Mouse (Mus musculus) liver, postnatal 0 days (tissue): Measurements from ENCODE around the gene Nptxr. TPM values are rescaled to one million over a fixed set of nuclear protein-coding genes. Genes with fewer than 3 reads are reported as not detected.
"Not testable (repeated sequence)": the region's sequence is repeated elsewhere in the genome, so short reads cannot be mapped to it uniquely, and the experiment has no call there.

Source experiments
- ATAC-seq: fragments of 200-750 bp; cut with Nextera tagmentation; 2 replicates; pipeline ENCODE4 v1.8.0; 2017; ENCODE audit warnings: mild to moderate bottlenecking, moderate library complexity
- DNase-seq: peaks from one replicate; pipeline ENCODE4 v3.0.0-alpha.2; 2016
- H3K27ac ChIP-seq: fragments of 300-500 bp; sonication (generic); 2 replicates; pipeline ENCODE4 v1.5.1; 2014; ENCODE audit warnings: antibody characterized with exemption, moderate library complexity, mild to moderate bottlenecking, low read depth
- H3K27me3 ChIP-seq: fragments of 300-500 bp; sonication (generic); 2 replicates; pipeline ENCODE4 v1.6.1; 2014; ENCODE audit warnings: low read length, control low read depth, mixed read lengths; ENCODE audit not compliant: insufficient read depth
- H3K36me3 ChIP-seq: fragments of 300-500 bp; sonication (generic); replicated peaks from 2 replicates; pipeline ENCODE4 v1.6.1; 2014; ENCODE audit warnings: mild to moderate bottlenecking, control low read depth, low read length, moderate library complexity, mixed read lengths; ENCODE audit not compliant: insufficient read depth
- H3K4me1 ChIP-seq: fragments of 300-500 bp; sonication (generic); 2 replicates; pipeline ENCODE4 v1.6.1; 2014; ENCODE audit warnings: antibody characterized with exemption, mild to moderate bottlenecking, control low read depth; ENCODE audit not compliant: insufficient read depth
- H3K4me2 ChIP-seq: fragments of 300-500 bp; sonication (generic); 2 replicates; pipeline ENCODE4 v1.6.1; 2014; ENCODE audit warnings: low read depth, mild to moderate bottlenecking, low read length, moderate library complexity, mixed read lengths
- H3K4me3 ChIP-seq: fragments of 300-500 bp; sonication (generic); 2 replicates; pipeline ENCODE4 v1.5.1; 2014; ENCODE audit warnings: low read depth, low read length
- H3K9ac ChIP-seq: fragments of 300-500 bp; sonication (generic); replicated peaks from 2 replicates; pipeline ENCODE4 v1.6.1; 2014; ENCODE audit warnings: mild to moderate bottlenecking, moderate library complexity
- H3K9me3 ChIP-seq: fragments of 300-500 bp; sonication (generic); 2 replicates; pipeline ENCODE4 v1.6.1; 2016; ENCODE audit warnings: mild to moderate bottlenecking, control low read depth, low read length, mixed read lengths
- CTCF ChIP-seq: sonication (generic); IDR thresholded peaks from 2 replicates; pipeline ENCODE4 v1.5.1; 2016; ENCODE audit warnings: antibody characterized with exemption, low read depth
- EP300 ChIP-seq: IDR thresholded peaks from 2 replicates; pipeline ENCODE4 v1.6.1; 2016; ENCODE audit warnings: antibody characterized with exemption, low read depth, mild to moderate bottlenecking
- WGBS: fragments of 180-500 bp; shearing (Covaris S2); extraction: QIAGEN DNeasy Blood & Tissue Kit; methylation state at CpG from one replicate; pipeline ENCODE4 v1.1.7; 2014; ENCODE audit not compliant: insufficient replicate concordance; 5-methylcytosine and 5-hydroxymethylcytosine counted together
- polyA plus RNA-seq: library from polyadenylated mRNA; unstranded; fragments of >200 nt; fragmentation: Nextera tagmentation; extraction: Ambion mirVana; gene quantifications from 2 replicates; pipeline ENCODE4 v1.2.1, GENCODE M21; 2015

Nptxr gene
- polyA plus RNA-seq, 1 experiment from 2014 or later: 0.13 TPM

- WGBS: 73% methylated on average over 19 of the region's 19 CpGs
- Histone ChIP-seq H3K4me3 (no peak overlapping the region), H3K4me2 (no peak overlapping the region), H3K4me1 (peaks cover 2% of the 10 kb centered on the region; the same call in 1 of the 2 replicates), H3K9me3 (no peaks in the 10 kb centered on the region), H3K27me3 (no peaks in the 10 kb centered on the region), H3K36me3 (no peaks in the 10 kb centered on the region), H3K27ac (no peak overlapping the region), H3K9ac (no peak overlapping the region)
- DNase-seq (peak; percentile 37), ATAC-seq (no peak)
- no peak for TF ChIP-seq EP300
- no peak for TF ChIP-seq CTCF
These were observed 19.2 kb upstream of the Nptxr start for GRCm38 (mm10) chr15:79823588-79824280.

- H3K4me2 ChIP-seq: no peak overlapping the region
- no peaks in the 10 kb centered on the region for H3K27me3 ChIP-seq
- WGBS: 66% methylated on average over 13 of the region's 13 CpGs
- H3K27ac ChIP-seq: no peak overlapping the region
- no peaks in the 10 kb centered on the region for H3K36me3 ChIP-seq
- no peaks in the 10 kb centered on the region for H3K9me3 ChIP-seq
- TF ChIP-seq CTCF: no peak
- peak; percentile 53; the same call in 1 of the 2 replicates for TF ChIP-seq EP300
- H3K4me3 ChIP-seq: no peak overlapping the region
- ATAC-seq (peak; percentile 74), DNase-seq (peak; percentile 36)
- H3K4me1 ChIP-seq: peaks cover 2% of the 10 kb centered on the region; the same call in 1 of the 2 replicates
- H3K9ac ChIP-seq: no peak overlapping the region
These were observed 18.0 kb upstream of the Nptxr start for GRCm38 (mm10) chr15:79822265-79823199.

GRCm38 (mm10) chr15:79818325-79818724 lies 13.8 kb upstream of the Nptxr start:
- TF ChIP-seq CTCF (peak; percentile 31), EP300 (no peak)
- Histone ChIP-seq H3K4me3 (no peak overlapping the region), H3K9ac (no peak overlapping the region), H3K27me3 (no peaks in the 10 kb centered on the region), H3K36me3 (no peaks in the 10 kb centered on the region), H3K9me3 (no peaks in the 10 kb centered on the region), H3K4me2 (no peak overlapping the region), H3K27ac (no peak overlapping the region), H3K4me1 (peaks cover 2% of the 10 kb centered on the region; the same call in 1 of the 2 replicates)
- WGBS: 67% methylated on average over 4 of the region's 4 CpGs
- DNase-seq: no peak
- no peak for ATAC-seq

DNA sequence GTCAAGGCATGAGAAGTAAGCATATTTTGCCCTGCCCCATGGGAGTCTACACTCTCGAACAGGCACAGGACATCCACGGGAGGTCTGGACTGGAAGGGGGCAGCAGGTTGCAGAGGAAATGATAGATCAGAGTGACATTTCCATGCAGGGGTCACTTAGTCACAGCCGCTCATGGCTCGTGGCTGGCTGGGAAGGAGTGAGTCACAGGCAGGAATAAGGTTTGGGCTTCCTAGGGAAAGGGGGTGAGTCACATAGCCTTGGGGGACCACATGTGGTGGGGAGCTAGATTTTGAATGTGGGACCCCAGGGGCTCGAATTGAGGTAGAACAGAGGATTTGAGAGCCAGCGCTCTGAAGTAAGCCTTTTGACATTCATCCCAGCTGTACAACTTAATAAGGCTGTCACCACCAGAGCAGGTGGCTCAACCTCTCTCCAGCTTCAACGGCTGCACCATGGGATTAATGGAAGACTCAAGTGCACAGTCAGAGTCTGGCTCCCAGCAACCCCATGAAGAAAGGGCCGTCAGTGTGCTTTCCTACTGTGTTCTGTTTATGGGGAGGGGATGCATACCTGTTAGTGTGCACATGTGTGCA lies 9.2 kb upstream of the Nptxr start:
- peak; percentile 17; the same call in 1 of the 2 replicates for ATAC-seq
- WGBS: 36% methylated on average over 8 of the region's 8 CpGs
- no peak overlapping the region for H3K4me3 ChIP-seq

DNA sequence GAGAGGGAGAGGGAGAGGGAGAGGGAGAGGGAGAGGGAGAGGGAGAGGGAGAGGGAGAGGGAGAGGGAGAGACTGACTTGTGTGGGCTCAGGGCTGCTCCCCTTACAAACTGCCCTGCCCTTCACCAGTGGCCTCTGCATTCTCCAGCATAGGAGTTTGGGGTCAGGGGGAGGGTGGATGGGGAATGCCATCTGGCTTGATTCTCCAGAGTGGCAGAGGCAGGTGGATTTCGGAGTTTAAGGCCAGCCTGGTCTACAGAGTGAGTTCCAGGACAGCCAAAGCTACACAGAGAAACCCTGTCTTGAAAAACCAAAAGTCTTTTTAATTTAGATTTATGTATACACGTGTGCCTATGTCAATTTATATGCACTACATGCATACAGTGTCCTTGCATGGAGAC lies 8.3 kb upstream of the Nptxr start:
- not testable (repeated sequence) for H3K4me1 ChIP-seq, H3K9ac ChIP-seq, DNase-seq, H3K4me3 ChIP-seq, ATAC-seq, H3K9me3 ChIP-seq, H3K36me3 ChIP-seq, H3K27ac ChIP-seq, H3K4me2 ChIP-seq
- H3K27me3 ChIP-seq: peaks cover 11% of the 10 kb centered on the region; the same call in 1 of the 2 replicates
- 59% methylated on average over 2 of the region's 2 CpGs for WGBS

More for the DNA sequence above, 9.2 kb upstream of the Nptxr start:
- no peaks in the 10 kb centered on the region for H3K36me3 ChIP-seq
- H3K27me3 ChIP-seq: peaks cover 4% of the 10 kb centered on the region; the same call in 1 of the 2 replicates
- H3K9me3 ChIP-seq: no peaks in the 10 kb centered on the region
- no peak overlapping the region for H3K4me2 ChIP-seq
- DNase-seq: no peak
- no peaks in the 10 kb centered on the region for H3K4me1 ChIP-seq
- TF ChIP-seq CTCF (no peak), EP300 (no peak)
- no peak overlapping the region for H3K27ac ChIP-seq
- no peak overlapping the region for H3K9ac ChIP-seq

DNA sequence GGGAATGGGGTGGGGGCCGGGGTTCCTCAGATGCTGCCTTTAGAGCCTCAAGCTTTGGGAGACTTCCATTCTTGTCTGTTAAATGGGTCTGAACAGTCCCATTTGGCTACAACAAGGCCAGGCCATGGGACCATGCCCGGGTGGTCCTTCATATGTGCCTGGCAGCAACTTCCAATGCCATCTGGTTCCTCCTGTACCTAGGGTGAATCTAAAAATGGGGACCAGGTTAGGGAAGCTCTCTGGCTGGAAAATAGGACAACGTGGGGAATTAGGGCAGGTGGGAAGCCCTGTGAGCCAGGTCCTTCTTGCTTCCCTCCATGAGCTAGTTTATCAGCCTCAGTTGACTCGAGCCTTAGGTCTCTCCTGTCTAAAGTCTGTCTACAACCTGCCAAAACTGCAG lies 6.4 kb upstream of the Nptxr start:
- no peak for DNase-seq
- Histone ChIP-seq H3K36me3 (no peaks in the 10 kb centered on the region), H3K4me3 (no peak overlapping the region), H3K9ac (no peak overlapping the region), H3K27ac (no peak overlapping the region), H3K4me1 (no peaks in the 10 kb centered on the region), H3K27me3 (peaks cover 29% of the 10 kb centered on the region), H3K9me3 (no peaks in the 10 kb centered on the region), H3K4me2 (no peak overlapping the region)
- 45% methylated on average over 4 of the region's 4 CpGs for WGBS
- no peak for ATAC-seq
- TF ChIP-seq CTCF: no peak
- no peak for TF ChIP-seq EP300
